Mouse (Mus musculus): Measurements from ENCODE around the gene Cd69.

The Cd69 gene

GRCm38 (mm10) chr6:129275220-129275619 lies at the start of gene Cd69:
TSS of gene Cd69 (minus strand) at chr6:129275436.
- in situ Hi-C loops (cut with MboI): no loop called here

- in situ Hi-C loops (cut with MboI): loop anchor here (5.0 kb wide), 1 partner anchor 52 kb away; no protein-coding TSS in a partner anchor
These were observed 44.1 kb upstream of the Cd69 start for GRCm38 (mm10) chr6:129319331-129319730.

GRCm38 (mm10) chr6:129318395-129318794 lies 43.2 kb upstream of the Cd69 start:
- in situ Hi-C loops (cut with MboI): loop anchor here (5.0 kb wide), 1 partner anchor 51 kb away; no protein-coding TSS in a partner anchor

- in situ Hi-C loops (cut with MboI): loop anchor here (5.0 kb wide), 1 partner anchor 49 kb away; no protein-coding TSS in a partner anchor
These were observed 41.2 kb upstream of the Cd69 start for GRCm38 (mm10) chr6:129316463-129316862.

- in situ Hi-C loops (cut with MboI): loop anchor here (5.0 kb wide), 1 partner anchor 48 kb away; no protein-coding TSS in a partner anchor
These were observed 40.5 kb upstream of the Cd69 start for GRCm38 (mm10) chr6:129315698-129316097.

GRCm38 (mm10) chr6:129314655-129315168 lies 39.5 kb upstream of the Cd69 start:
- in situ Hi-C loops (cut with MboI): loop anchor here (5.0 kb wide), 1 partner anchor 47 kb away; no protein-coding TSS in a partner anchor

- in situ Hi-C loops (cut with MboI): no loop called here
These were observed 37.3 kb upstream of the Cd69 start for GRCm38 (mm10) chr6:129312499-129312898.

GRCm38 (mm10) chr6:129304180-129304579 lies 28.9 kb upstream of the Cd69 start:
- in situ Hi-C loops (cut with MboI): no loop called here

- in situ Hi-C loops (cut with MboI): no loop called here
These were observed 13.5 kb upstream of the Cd69 start for GRCm38 (mm10) chr6:129288708-129289107.

- in situ Hi-C loops (cut with MboI): no loop called here
These were observed 9.3 kb upstream of the Cd69 start for GRCm38 (mm10) chr6:129284384-129285104.

GRCm38 (mm10) chr6:129283271-129283670 lies 8.0 kb upstream of the Cd69 start:
- in situ Hi-C loops (cut with MboI): no loop called here

GRCm38 (mm10) chr6:129276483-129276882 lies 1.2 kb upstream of the Cd69 start:
- in situ Hi-C loops (cut with MboI): no loop called here

- in situ Hi-C loops (cut with MboI): no loop called here
These were observed 478 bp upstream of the Cd69 start for GRCm38 (mm10) chr6:129275624-129276203.

- in situ Hi-C loops (cut with MboI): no loop called here
These were observed 760 bp downstream of the Cd69 start for GRCm38 (mm10) chr6:129274476-129274875.

- in situ Hi-C loops (cut with MboI): no loop called here
These were observed 1.6 kb downstream of the Cd69 start for GRCm38 (mm10) chr6:129273662-129274061.

GRCm38 (mm10) chr6:129266438-129267022 lies 8.7 kb downstream of the Cd69 start:
- in situ Hi-C loops (cut with MboI): loop anchor here (5.0 kb wide), 1 partner anchor 51 kb away; no protein-coding TSS in a partner anchor

GRCm38 (mm10) chr6:129265821-129266220 lies 9.4 kb downstream of the Cd69 start:
- in situ Hi-C loops (cut with MboI): loop anchor here (5.0 kb wide), 1 partner anchor 51 kb away; no protein-coding TSS in a partner anchor

- in situ Hi-C loops (cut with MboI): no loop called here
These were observed 14.3 kb downstream of the Cd69 start for GRCm38 (mm10) chr6:129260940-129261339.

GRCm38 (mm10) chr6:129260034-129260433 lies 15.2 kb downstream of the Cd69 start:
- in situ Hi-C loops (cut with MboI): no loop called here

GRCm38 (mm10) chr6:129256018-129256417 lies 19.2 kb downstream of the Cd69 start:
- in situ Hi-C loops (cut with MboI): loop anchor here (5.0 kb wide), 1 partner anchor 111 kb away; no protein-coding TSS in a partner anchor

GRCm38 (mm10) chr6:129254949-129255602 lies 20.2 kb downstream of the Cd69 start:
- in situ Hi-C loops (cut with MboI): loop anchor here (5.0 kb wide), 1 partner anchor 112 kb away; no protein-coding TSS in a partner anchor

GRCm38 (mm10) chr6:129254314-129254713 lies 20.9 kb downstream of the Cd69 start:
- in situ Hi-C loops (cut with MboI): no loop called here
